Mouse (Mus musculus) E14TG2a.4 (cell line): ENCODE data around the gene Grem1.

ENCODE experiments used
- CTCF ChIP-seq: conservative IDR thresholded peaks from 2 replicates; pipeline ENCODE4 v1.5.1; 2014; ENCODE audit warnings: low read length
- NANOG ChIP-seq: IDR thresholded peaks from 2 replicates; pipeline ENCODE4 v1.6.1; 2014; ENCODE audit warnings: borderline replicate concordance, low read length, mixed read lengths

DNA sequence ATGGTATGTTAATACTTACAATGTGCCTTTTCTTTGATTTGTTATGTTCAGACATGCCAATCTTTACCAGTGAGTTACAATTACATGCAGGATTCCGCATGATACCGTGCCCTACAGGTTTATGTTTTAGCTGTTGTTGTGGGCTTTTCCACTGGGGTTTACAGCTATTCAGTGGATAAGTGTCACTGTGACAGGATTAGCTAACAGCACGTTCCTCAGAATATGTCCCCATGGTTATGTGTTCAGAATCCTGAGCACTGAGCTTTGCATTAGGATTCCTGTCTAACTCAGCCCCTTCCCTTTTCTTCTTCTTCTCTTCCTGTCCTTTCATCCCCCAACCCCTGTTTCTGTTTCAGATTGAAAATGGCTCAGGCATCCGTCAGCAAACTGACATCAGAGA, 50.9 kb downstream of the Grem1 start:
- TF ChIP-seq CTCF (no peak), NANOG (no peak)
